17 mouse cellular contexts compared by ENCODE assay signal in the genomic region with DNA sequence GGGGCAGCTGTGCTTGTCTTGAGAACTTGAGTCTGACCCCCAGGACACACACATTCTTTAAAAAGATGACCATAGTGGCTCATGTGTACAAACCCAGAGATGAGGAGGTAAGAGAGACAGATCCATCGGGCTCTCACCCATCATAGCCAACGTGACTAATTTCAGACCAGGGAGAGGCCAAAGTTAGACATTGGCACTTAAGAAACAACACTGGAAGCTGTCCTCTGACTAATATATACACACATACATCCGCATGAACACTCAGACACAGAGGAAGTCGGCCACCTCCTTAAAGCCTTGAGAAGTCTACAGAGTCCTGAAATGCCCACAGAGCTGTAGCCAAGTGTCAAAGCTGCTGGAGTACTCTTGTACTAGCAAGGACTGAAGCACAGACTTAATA.
"Had no signal": no experiment of that assay in that cellular context is flagged by ENCODE, and none has a peak within 500 bp of the region (broad histone marks: within the 10 kb centered on the region; RNA-seq: fewer than 3 reads in every experiment).

No protein-coding gene starts in this region.

- H3K27me3 ChIP-seq: liver, embryonic 13.5 days; midbrain, embryonic 12.5 days; neural tube, embryonic 13.5 days; stomach, embryonic 15.5 days had no signal

- H3K4me1 ChIP-seq: liver, embryonic 13.5 days; stomach, embryonic 15.5 days had no signal

- H3K4me3 ChIP-seq: left cerebral cortex, adult 2 months; liver, embryonic 13.5 days; midbrain, embryonic 12.5 days; myocyte; neural tube, embryonic 13.5 days; stomach, embryonic 15.5 days had no signal

- ATAC-seq: intestine, embryonic 16.5 days had no signal

- H3K9me3 ChIP-seq: liver, embryonic 13.5 days; midbrain, embryonic 12.5 days; neural tube, embryonic 13.5 days; stomach, embryonic 15.5 days had no signal

- DNase-seq: kidney, adult 18-20 months; kidney, adult 9 months; kidney, postnatal 14 days; kidney, postnatal 4 days; liver, embryonic 13.5 days; lung, embryonic 14.5 days; lung, postnatal 14 days; retina, postnatal 1 day; right cerebral cortex, postnatal 25 days; spleen, adult 18-20 months; thymus, postnatal 25 days had no signal

- H3K36me3 ChIP-seq: liver, embryonic 13.5 days; midbrain, embryonic 12.5 days; neural tube, embryonic 13.5 days; stomach, embryonic 15.5 days had no signal

- H3K27ac ChIP-seq: left cerebral cortex, adult 2 months; liver, embryonic 13.5 days; midbrain, embryonic 12.5 days; neural tube, embryonic 13.5 days; stomach, embryonic 15.5 days had no signal

- H3K9ac ChIP-seq: liver, embryonic 13.5 days; lung, embryonic 14.5 days; midbrain, embryonic 12.5 days; neural tube, embryonic 13.5 days; stomach, embryonic 15.5 days had no signal

- H3K4me2 ChIP-seq: liver, embryonic 13.5 days; lung, embryonic 14.5 days; midbrain, embryonic 12.5 days; neural tube, embryonic 13.5 days; stomach, embryonic 15.5 days had no signal
